Mouse (Mus musculus): ENCODE data around the gene Arap2. TPM values are rescaled to one million over a fixed set of nuclear protein-coding genes. Genes with fewer than 3 reads are reported as not detected.

Arap2 gene
- polyA plus RNA-seq, 1 experiment: not detected

GRCm38 (mm10) chr5:62582643-62583042 is 183.3 kb downstream of the Arap2 start:
- TF ChIP-seq GATA1 (IDR thresholded peaks at IDR 0.05; ENCODE audit: low read length): no peak

GRCm38 (mm10) chr5:62581699-62582098 is 184.3 kb downstream of the Arap2 start:
- no peak for TF ChIP-seq GATA1 (IDR thresholded peaks at IDR 0.05; ENCODE audit: low read length)

GRCm38 (mm10) chr5:62574336-62574844 is 191.6 kb downstream of the Arap2 start:
- no peak for TF ChIP-seq GATA1 (IDR thresholded peaks at IDR 0.05; ENCODE audit: low read length)

Other genes starting within 250 kb of the Arap2 start
- gene Dthd1, start 47.7 kb upstream of the Arap2 start, polyA plus RNA-seq (2012): not detected in 2 replicates